Comparison of ENCODE assay signal across 8 mouse cellular contexts in genomic region chr7:83632682-83633120, GRCm38 (mm10). TPM values are rescaled to one million over a fixed set of nuclear protein-coding genes. Genes with fewer than 3 reads are reported as not detected.
DNase-seq lines count a peak whose midpoint lies in the region; ATAC-seq and TF ChIP-seq lines count a peak whose summit lies in the region.

No protein-coding gene starts in this region.

- no peaks in the 10 kb centered on the region for H3K9me3 ChIP-seq in megakaryocyte, embryonic 14.5 days
- no peaks in the 10 kb centered on the region for H3K9me3 ChIP-seq in liver, embryonic 11.5 days (ENCODE audit: control insufficient read depth, low read length)

- no peak for ATAC-seq in megakaryocyte, adult 5-6 weeks (ENCODE audit: poor library complexity, severe bottlenecking)
- no peak for ATAC-seq in liver, embryonic 11.5 days (replicated peaks; ENCODE audit: low FRiP score)

- WGBS in cerebellum, adult 2 months: 54% methylated on average over 6 of the region's 6 CpGs
- 49% methylated on average over 6 of the region's 6 CpGs for WGBS in liver, embryonic 11.5 days

- no peaks in the 10 kb centered on the region for H3K27me3 ChIP-seq in cerebellum, adult 2 months (ENCODE audit: control insufficient read depth, insufficient read depth, low read length)
- no peaks in the 10 kb centered on the region for H3K27me3 ChIP-seq in megakaryocyte, embryonic 14.5 days (replicated peaks)
- H3K27me3 ChIP-seq in liver, embryonic 11.5 days (replicated peaks; ENCODE audit: control insufficient read depth, insufficient read depth, low read length): no peaks in the 10 kb centered on the region

- peaks cover 19% of the 10 kb centered on the region for H3K4me1 ChIP-seq in cerebellum, adult 2 months (ENCODE audit: control insufficient read depth, insufficient read depth, low read length)
- H3K4me1 ChIP-seq in megakaryocyte, embryonic 14.5 days: peaks cover 27% of the 10 kb centered on the region
- peaks cover 9% of the 10 kb centered on the region for H3K4me1 ChIP-seq in liver, embryonic 11.5 days (replicated peaks; ENCODE audit: control insufficient read depth, insufficient read depth, low read length)

- H3K27ac ChIP-seq in cerebellum, adult 2 months (ENCODE audit: insufficient read depth, low read length): no peak overlapping the region
- H3K27ac ChIP-seq in liver, embryonic 11.5 days (ENCODE audit: low read depth, low read length): no peak overlapping the region

- peaks cover 34% of the 10 kb centered on the region for H3K36me3 ChIP-seq in megakaryocyte, embryonic 14.5 days (replicated peaks; ENCODE audit: low read length)
- no peaks in the 10 kb centered on the region for H3K36me3 ChIP-seq in liver, embryonic 11.5 days (ENCODE audit: control insufficient read depth, insufficient read depth, low read length)

- no peak for TF ChIP-seq CTCF in cerebellum, adult 2 months (IDR thresholded peaks at IDR 0.05; ENCODE audit: borderline replicate concordance, insufficient read depth, low read depth, low read length)

- peak overlapping the region; percentile 84 for H3K4me2 ChIP-seq in liver, embryonic 11.5 days

- TF ChIP-seq POLR2A in cerebellum, adult 2 months (IDR thresholded peaks at IDR 0.05; ENCODE audit: borderline replicate concordance, insufficient read depth, low read length): no peak

- no peak for DNase-seq in cerebellum, adult 2 months
- no peak for DNase-seq in cerebellum, postnatal 10 days
- DNase-seq in liver, embryonic 11.5 days (ENCODE audit: low spot score): no peak
- DNase-seq in yolk sac, embryonic 10.5 days (ENCODE audit: low spot score): peak; percentile 51
- DNase-seq in urinary bladder, postnatal 10 days (ENCODE audit: low spot score): no peak
- no peak for DNase-seq in layer of hippocampus, adult 8-10 months (ENCODE audit: low spot score in 2 of 2)

- H3K9ac ChIP-seq in liver, embryonic 11.5 days (ENCODE audit: low read depth, low read length): no peak overlapping the region

- H3K4me3 ChIP-seq in cerebellum, adult 2 months (replicated peaks; ENCODE audit: insufficient read depth, low read depth, low read length): peak overlapping the region; percentile 86
- H3K4me3 ChIP-seq in megakaryocyte, embryonic 14.5 days (replicated peaks): peak overlapping the region; percentile 97
- peak overlapping the region; percentile 59 for H3K4me3 ChIP-seq in liver, embryonic 11.5 days (ENCODE audit: low read depth, low read length)

RNA-seq across cellular contexts. Expression of gene Stard5, which starts 0.9 kb away (rescaled TPM):
- polyA plus RNA-seq in cerebellum, adult 2 months (2012; rRNA removed): 31.0 and 33.5 TPM in 2 replicates
- 0.57 TPM in 1 of 2 replicates, not detected in the other for polyA plus RNA-seq in megakaryocyte, embryonic 14.5 days (2012; ENCODE audit: insufficient read depth, low replicate concordance)
- 14.5 and 16.4 TPM in 2 replicates for total RNA-seq in megakaryocyte, adult 5-6 weeks (2015)
- 15.0 and 17.3 TPM in 2 replicates for total RNA-seq in megakaryocyte, adult 5-6 weeks (2017)
- 9.2 and 10.8 TPM in 2 replicates for polyA plus RNA-seq in liver, embryonic 11.5 days (2014; fragmentation: Nextera tagmentation; extraction: Ambion mirVana)
- 10 to 100 TPM; 15.7 to 21.4 (median 20.7) TPM for total RNA-seq in layer of hippocampus, adult 8-10 months (2022)

RNA-seq across cellular contexts. Expression of gene Tmc3, which starts 48.0 kb away (rescaled TPM):
- polyA plus RNA-seq in cerebellum, adult 2 months (2012; rRNA removed): 0.61 and 0.84 TPM in 2 replicates
- 0.15 TPM in 1 of 2 replicates, not detected in the other for polyA plus RNA-seq in megakaryocyte, embryonic 14.5 days (2012; ENCODE audit: insufficient read depth, low replicate concordance)
- 0.07 TPM in 1 of 2 replicates, not detected in the other for total RNA-seq in megakaryocyte, adult 5-6 weeks (2015)
- 0.20 TPM in 1 of 2 replicates, not detected in the other for total RNA-seq in megakaryocyte, adult 5-6 weeks (2017)
- polyA plus RNA-seq in liver, embryonic 11.5 days (2014; fragmentation: Nextera tagmentation; extraction: Ambion mirVana): 0.42 and 0.47 TPM in 2 replicates
- under 1 TPM; 0.41 to 0.75 (median 0.49) TPM for total RNA-seq in layer of hippocampus, adult 8-10 months (2022)
